9 mouse cellular contexts compared by ENCODE assay signal in the genomic region with DNA sequence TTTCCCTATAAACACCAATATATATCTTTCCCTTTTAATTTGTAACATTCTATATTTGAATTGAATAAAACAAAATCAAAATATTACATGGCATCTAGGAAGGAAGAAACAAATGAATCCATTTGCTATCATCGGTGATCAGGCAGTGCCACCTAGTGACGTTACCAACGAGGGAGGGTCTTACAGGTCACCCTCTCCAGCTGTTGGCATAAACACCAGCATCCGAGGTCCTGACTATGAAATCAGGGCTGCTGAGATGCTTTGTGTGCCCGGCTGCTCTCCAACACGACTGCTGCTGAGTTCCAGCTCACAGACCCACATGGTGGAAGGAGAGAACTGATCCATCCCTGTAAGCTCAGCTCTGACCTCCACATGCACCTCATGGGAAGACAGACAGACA. TPM values are rescaled to one million over a fixed set of nuclear protein-coding genes. Genes with fewer than 3 reads are reported as not detected.
A peak's percentile ranks its signal among the peaks of the same experiment; 100 is the strongest.
DNase-seq lines count a peak whose midpoint lies in the region; ATAC-seq and TF ChIP-seq lines count a peak whose summit lies in the region.
"Had no signal": no experiment of that assay in that cellular context is flagged by ENCODE, and none has a peak within 500 bp of the region (broad histone marks: within the 10 kb centered on the region; RNA-seq: fewer than 3 reads in every experiment).

No protein-coding gene starts in this region.

- TF ChIP-seq POLR2A in lung, adult 2 months (IDR thresholded peaks at IDR 0.05; ENCODE audit: borderline replicate concordance, extremely low read depth, low read depth, low read length), result no peak

- no peak overlapping the region for H3K27ac ChIP-seq in forebrain, embryonic 16.5 days (ENCODE audit: low read length)
- no peak overlapping the region for H3K27ac ChIP-seq in forebrain, embryonic 12.5 days
- no peak overlapping the region for H3K27ac ChIP-seq in embryonic facial prominence, embryonic 10.5 days (replicated peaks)
- H3K27ac ChIP-seq in neural tube, embryonic 15.5 days (replicated peaks), result no peak overlapping the region
- H3K27ac ChIP-seq: limb, embryonic 13.5 days had no signal

- H3K4me1 ChIP-seq in forebrain, embryonic 16.5 days (replicated peaks; ENCODE audit: control insufficient read depth, insufficient read depth, low read length), result no peaks in the 10 kb centered on the region
- no peaks in the 10 kb centered on the region for H3K4me1 ChIP-seq in forebrain, embryonic 12.5 days
- H3K4me1 ChIP-seq in lung, adult 2 months (ENCODE audit: control insufficient read depth, insufficient read depth, low read length), result no peaks in the 10 kb centered on the region
- H3K4me1 ChIP-seq in embryonic facial prominence, embryonic 10.5 days, result no peaks in the 10 kb centered on the region
- no peaks in the 10 kb centered on the region for H3K4me1 ChIP-seq in neural tube, embryonic 15.5 days
- H3K4me1 ChIP-seq: limb, embryonic 13.5 days had no signal

- no peak for DNase-seq in lung, adult 2 months
- no peak for DNase-seq in lung, postnatal 25 days (ENCODE audit: low spot score)
- DNase-seq in embryonic facial prominence, embryonic 10.5 days (ENCODE audit: low spot score), result peak; percentile 14
- DNase-seq in thymus, postnatal 14 days, result no peak
- DNase-seq in thymus, postnatal 25 days, result no peak

- peaks cover 5% of the 10 kb centered on the region for H3K36me3 ChIP-seq in forebrain, embryonic 16.5 days (ENCODE audit: control insufficient read depth, insufficient read depth)
- H3K36me3 ChIP-seq in forebrain, embryonic 12.5 days (replicated peaks), result peaks cover 52% of the 10 kb centered on the region
- H3K36me3 ChIP-seq in embryonic facial prominence, embryonic 10.5 days (replicated peaks), result peaks cover 86% of the 10 kb centered on the region
- H3K36me3 ChIP-seq in neural tube, embryonic 15.5 days, result peaks cover 50% of the 10 kb centered on the region

- H3K9me3 ChIP-seq in forebrain, embryonic 16.5 days (ENCODE audit: control insufficient read depth, low read length), result no peaks in the 10 kb centered on the region
- no peaks in the 10 kb centered on the region for H3K9me3 ChIP-seq in forebrain, embryonic 12.5 days
- no peaks in the 10 kb centered on the region for H3K9me3 ChIP-seq in embryonic facial prominence, embryonic 10.5 days
- H3K9me3 ChIP-seq in neural tube, embryonic 15.5 days (replicated peaks), result no peaks in the 10 kb centered on the region
- H3K9me3 ChIP-seq: limb, embryonic 13.5 days had no signal

- no peak overlapping the region for H3K4me2 ChIP-seq in forebrain, embryonic 16.5 days (ENCODE audit: low read length)
- no peak overlapping the region for H3K4me2 ChIP-seq in forebrain, embryonic 12.5 days
- no peak overlapping the region for H3K4me2 ChIP-seq in neural tube, embryonic 15.5 days
- H3K4me2 ChIP-seq: limb, embryonic 13.5 days had no signal

- peak; percentile 36; the same call in 1 of the 2 replicates for ATAC-seq in forebrain, embryonic 16.5 days
- ATAC-seq in forebrain, embryonic 12.5 days (ENCODE audit: low FRiP score), result no peak
- ATAC-seq in neural tube, embryonic 15.5 days (ENCODE audit: low FRiP score), result peak; percentile 74

- 66% methylated on average over 6 of the region's 6 CpGs for WGBS in forebrain, embryonic 16.5 days
- 74% methylated on average over 6 of the region's 6 CpGs for WGBS in forebrain, embryonic 12.5 days
- WGBS in lung, adult 2 months, result 59% methylated on average over 6 of the region's 6 CpGs
- WGBS in embryonic facial prominence, embryonic 10.5 days, result 78% methylated on average over 6 of the region's 6 CpGs
- 64% methylated on average over 6 of the region's 6 CpGs for WGBS in neural tube, embryonic 15.5 days

- H3K9ac ChIP-seq in forebrain, embryonic 16.5 days (replicated peaks; ENCODE audit: low read depth, low read length), result no peak overlapping the region
- no peak overlapping the region for H3K9ac ChIP-seq in forebrain, embryonic 12.5 days
- H3K9ac ChIP-seq in neural tube, embryonic 15.5 days (replicated peaks), result no peak overlapping the region
- H3K9ac ChIP-seq: limb, embryonic 13.5 days had no signal

- no peaks in the 10 kb centered on the region for H3K27me3 ChIP-seq in forebrain, embryonic 16.5 days (replicated peaks; ENCODE audit: control insufficient read depth, insufficient read depth, low read length)
- H3K27me3 ChIP-seq in forebrain, embryonic 12.5 days, result no peaks in the 10 kb centered on the region
- H3K27me3 ChIP-seq in embryonic facial prominence, embryonic 10.5 days (replicated peaks; ENCODE audit: low read depth, poor library complexity, severe bottlenecking), result no peaks in the 10 kb centered on the region
- H3K27me3 ChIP-seq in neural tube, embryonic 15.5 days (replicated peaks), result no peaks in the 10 kb centered on the region
- H3K27me3 ChIP-seq: limb, embryonic 13.5 days had no signal

- peak; percentile 8; the same call in 1 of the 2 replicates for TF ChIP-seq CTCF in lung, adult 2 months (IDR thresholded peaks at IDR 0.05; ENCODE audit: insufficient read depth, low read length)

- no peak overlapping the region for H3K4me3 ChIP-seq in forebrain, embryonic 16.5 days (replicated peaks; ENCODE audit: low read length)
- no peak overlapping the region for H3K4me3 ChIP-seq in forebrain, embryonic 12.5 days (replicated peaks)
- H3K4me3 ChIP-seq in lung, adult 2 months (replicated peaks; ENCODE audit: extremely low read depth, low read depth, low read length), result no peak overlapping the region
- no peak overlapping the region for H3K4me3 ChIP-seq in embryonic facial prominence, embryonic 10.5 days
- H3K4me3 ChIP-seq in neural tube, embryonic 15.5 days (replicated peaks), result no peak overlapping the region
- H3K4me3 ChIP-seq: limb, embryonic 13.5 days had no signal

RNA-seq across cellular contexts. Expression of gene Kmo, which starts 16.8 kb away (rescaled TPM):
- polyA plus RNA-seq in forebrain, embryonic 16.5 days (2015; fragmentation: Nextera tagmentation; extraction: Ambion mirVana), result not detected in 2 replicates
- polyA plus RNA-seq in forebrain, embryonic 12.5 days (2016; fragmentation: Nextera tagmentation; extraction: Ambion mirVana), result 0.09 TPM in 1 of 2 replicates, not detected in the other
- polyA plus RNA-seq in lung, adult 2 months (2012; rRNA removed), result 1.1 and 1.8 TPM in 2 replicates
- polyA plus RNA-seq in embryonic facial prominence, embryonic 10.5 days (2016; fragmentation: Nextera tagmentation; extraction: Ambion mirVana), result 0.04 TPM in 1 of 2 replicates, not detected in the other
- polyA plus RNA-seq in neural tube, embryonic 15.5 days (2015; fragmentation: Nextera tagmentation; extraction: Ambion mirVana), result 0.09 and 0.46 TPM in 2 replicates

RNA-seq across cellular contexts. Expression of gene Fh1, which starts 22.0 kb away (rescaled TPM):
- 72.5 and 75.9 TPM in 2 replicates for polyA plus RNA-seq in forebrain, embryonic 16.5 days (2015; fragmentation: Nextera tagmentation; extraction: Ambion mirVana)
- polyA plus RNA-seq in forebrain, embryonic 12.5 days (2016; fragmentation: Nextera tagmentation; extraction: Ambion mirVana), result 77.1 and 79.8 TPM in 2 replicates
- 14.0 and 25.1 TPM in 2 replicates for polyA plus RNA-seq in lung, adult 2 months (2012; rRNA removed)
- 122 and 124 TPM in 2 replicates for polyA plus RNA-seq in embryonic facial prominence, embryonic 10.5 days (2016; fragmentation: Nextera tagmentation; extraction: Ambion mirVana)
- polyA plus RNA-seq in neural tube, embryonic 15.5 days (2015; fragmentation: Nextera tagmentation; extraction: Ambion mirVana), result 117 and 118 TPM in 2 replicates
